Mouse (Mus musculus) hindbrain, postnatal 0 days (tissue): ENCODE results near the gene Olfr1411. TPM values are rescaled to one million over a fixed set of nuclear protein-coding genes. Genes with fewer than 3 reads are reported as not detected.

Experiments used
- ATAC-seq: fragments of 200-750 bp; cut with Nextera tagmentation; 2 replicates; pipeline ENCODE4 v1.8.0; 2017; ENCODE audit warnings: mild to moderate bottlenecking, moderate TSS enrichment, moderate library complexity
- DNase-seq: peaks from one replicate; pipeline ENCODE4 v3.0.0-alpha.2; 2015; ENCODE audit warnings: low spot score
- H3K27ac ChIP-seq: fragments of 300-500 bp; sonication (generic); 2 replicates; pipeline ENCODE4 v1.5.1; 2014; ENCODE audit warnings: mild to moderate bottlenecking
- H3K27me3 ChIP-seq: fragments of 300-500 bp; sonication (generic); 2 replicates; pipeline ENCODE4 v1.6.1; 2014; ENCODE audit warnings: low read length, mixed read lengths; ENCODE audit not compliant: insufficient read depth
- H3K36me3 ChIP-seq: fragments of 300-500 bp; sonication (generic); 2 replicates; pipeline ENCODE4 v1.6.1; 2014; ENCODE audit warnings: low read length, mixed read lengths; ENCODE audit not compliant: insufficient read depth
- H3K4me1 ChIP-seq: fragments of 300-500 bp; sonication (generic); 2 replicates; pipeline ENCODE4 v1.6.1; 2014; ENCODE audit warnings: antibody characterized with exemption, low read length, mixed read lengths; ENCODE audit not compliant: insufficient read depth
- H3K4me2 ChIP-seq: fragments of 300-500 bp; sonication (generic); 2 replicates; pipeline ENCODE4 v1.6.1; 2014; ENCODE audit warnings: low read depth, mild to moderate bottlenecking, low read length, moderate library complexity, mixed read lengths
- H3K4me3 ChIP-seq: fragments of 300-500 bp; sonication (generic); 2 replicates; pipeline ENCODE4 v1.5.1; 2014; ENCODE audit warnings: low read length
- H3K9ac ChIP-seq: fragments of 300-500 bp; sonication (generic); replicated peaks from 2 replicates; pipeline ENCODE4 v1.6.1; 2014; ENCODE audit warnings: mild to moderate bottlenecking, low read length, moderate library complexity, mixed read lengths
- H3K9me3 ChIP-seq: fragments of 300-500 bp; sonication (generic); 2 replicates; pipeline ENCODE4 v1.6.1; 2016; ENCODE audit warnings: low read length, mixed read lengths
- CTCF ChIP-seq: IDR thresholded peaks from 2 replicates; pipeline ENCODE4 v1.5.1; 2016; ENCODE audit warnings: antibody characterized with exemption, control low read depth, low read depth
- WGBS: fragments of 180-500 bp; shearing (Covaris S2); extraction: QIAGEN DNeasy Blood & Tissue Kit; methylation state at CpG from one replicate; pipeline ENCODE4 v1.1.7; 2014; 5-methylcytosine and 5-hydroxymethylcytosine counted together
- polyA plus RNA-seq: library from polyadenylated mRNA; unstranded; fragments of >200 nt; fragmentation: Nextera tagmentation; extraction: Ambion mirVana; gene quantifications from 2 replicates; pipeline ENCODE4 v1.2.1, GENCODE M21; 2015
- total RNA-seq: library from RNA; depleted of rRNA; stranded (reverse); fragments of >200 nt; gene quantifications from 2 replicates; pipeline ENCODE4 v1.2.3, GENCODE M21; 2014

Gene Olfr1411
- total and polyA plus RNA-seq, 2 experiments from 2014 or later = not detected

- Histone ChIP-seq H3K36me3 (no peaks in the 10 kb centered on the region), H3K27ac (no peak overlapping the region), H3K27me3 (no peaks in the 10 kb centered on the region), H3K9ac (no peak overlapping the region), H3K4me2 (no peak overlapping the region), H3K4me1 (no peaks in the 10 kb centered on the region), H3K9me3 (no peaks in the 10 kb centered on the region), H3K4me3 (no peak overlapping the region)
- peak; percentile 92 for TF ChIP-seq CTCF
- WGBS = 4% methylated on average over 5 of the region's 5 CpGs
- ATAC-seq (peak; percentile 45), DNase-seq (peak; percentile 85)
Measured at GRCm38 (mm10) chr1:92611008-92611407, 16.8 kb downstream of the Olfr1411 start.

DNA sequence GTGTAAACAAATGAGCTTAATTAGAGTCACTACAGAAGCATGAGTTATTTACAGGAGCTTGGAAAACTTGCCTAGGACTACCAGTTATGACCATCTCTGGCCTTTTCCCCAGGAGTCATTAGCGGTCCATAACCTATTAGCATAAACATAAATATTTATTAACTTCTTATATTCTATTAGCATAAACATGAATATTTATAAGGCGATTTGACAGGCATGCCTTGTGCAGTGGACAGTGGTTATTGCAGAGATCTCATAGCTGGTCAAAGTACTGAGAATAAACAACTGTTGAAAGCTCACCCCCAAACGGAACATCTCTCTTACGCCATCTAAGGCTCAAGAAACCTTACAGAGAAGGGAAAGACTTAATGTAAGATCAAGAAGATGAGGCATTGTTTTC is 19.0 kb downstream of the Olfr1411 start:
- DNase-seq = no peak
- Histone ChIP-seq H3K4me1 (no peaks in the 10 kb centered on the region), H3K27ac (no peak overlapping the region)

DNA sequence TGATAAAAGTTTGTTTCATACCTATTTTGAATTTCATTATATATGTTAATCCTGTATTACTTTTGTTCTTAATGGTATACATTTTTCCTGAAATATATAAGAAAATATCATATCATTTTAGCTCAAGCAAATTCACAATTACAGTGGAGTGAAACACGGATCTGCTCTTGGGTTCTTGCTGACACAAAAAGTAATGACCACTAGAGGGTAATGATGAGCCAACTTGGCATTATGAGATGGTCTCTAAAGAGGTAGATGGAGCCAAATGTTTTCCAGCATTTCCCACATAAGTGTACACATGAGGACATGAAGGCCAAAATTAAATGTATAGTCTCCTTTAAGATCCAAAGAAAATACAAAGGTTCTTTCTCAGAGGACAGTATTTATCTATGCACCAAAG is 20.3 kb downstream of the Olfr1411 start:
- H3K9me3 ChIP-seq = no peaks in the 10 kb centered on the region
- H3K27ac ChIP-seq = no peak overlapping the region
- WGBS = 5% methylated on average over 1 of the region's 1 CpGs
- H3K4me1 ChIP-seq = no peaks in the 10 kb centered on the region
- no peak overlapping the region for H3K4me3 ChIP-seq
- ATAC-seq (peak; percentile 64; the same call in 1 of the 2 replicates), DNase-seq (peak; percentile 84)
- no peaks in the 10 kb centered on the region for H3K27me3 ChIP-seq
- TF ChIP-seq CTCF = peak; percentile 77
- H3K4me2 ChIP-seq = no peak overlapping the region
- no peaks in the 10 kb centered on the region for H3K36me3 ChIP-seq
- no peak overlapping the region for H3K9ac ChIP-seq

More for the DNA sequence above, 19.0 kb downstream of the Olfr1411 start:
- H3K9ac ChIP-seq = no peak overlapping the region
- no peak for TF ChIP-seq CTCF
- no peak overlapping the region for H3K4me2 ChIP-seq
- no peaks in the 10 kb centered on the region for H3K36me3 ChIP-seq
- H3K9me3 ChIP-seq = no peaks in the 10 kb centered on the region
- no peak for ATAC-seq
- WGBS = 28% methylated on average over 4 of the region's 4 CpGs
- no peak overlapping the region for H3K4me3 ChIP-seq
- no peaks in the 10 kb centered on the region for H3K27me3 ChIP-seq

- H3K36me3 ChIP-seq = no peaks in the 10 kb centered on the region
- no peak overlapping the region for H3K4me2 ChIP-seq
- H3K4me3 ChIP-seq = no peak overlapping the region
- TF ChIP-seq CTCF = no peak
- 86% methylated on average over 1 of the region's 1 CpGs for WGBS
- H3K9ac ChIP-seq = no peak overlapping the region
- ATAC-seq = no peak
- no peaks in the 10 kb centered on the region for H3K4me1 ChIP-seq
- H3K9me3 ChIP-seq = no peaks in the 10 kb centered on the region
- no peak overlapping the region for H3K27ac ChIP-seq
- H3K27me3 ChIP-seq = no peaks in the 10 kb centered on the region
- DNase-seq = no peak
Measured at GRCm38 (mm10) chr1:92616046-92616445, 21.8 kb downstream of the Olfr1411 start.

GRCm38 (mm10) chr1:92617488-92617887 is 23.3 kb downstream of the Olfr1411 start, which contains the start of gene Olfr12:
Gene Olfr12, plus strand, starts transcription at chr1:92617788.
- Histone ChIP-seq H3K4me1 (no peaks in the 10 kb centered on the region), H3K9ac (no peak within 1 kb of the TSS), H3K4me3 (no peak within 1 kb of the TSS), H3K4me2 (no peak within 1 kb of the TSS), H3K36me3 (no peaks in the 10 kb centered on the region), H3K9me3 (no peaks in the 10 kb centered on the region), H3K27me3 (no peaks in the 10 kb centered on the region), H3K27ac (no peak within 1 kb of the TSS)
- DNase-seq (no peak), ATAC-seq (no peak)
- TF ChIP-seq CTCF = no peak
- WGBS = 56% methylated on average over 2 of the region's 2 CpGs

DNA sequence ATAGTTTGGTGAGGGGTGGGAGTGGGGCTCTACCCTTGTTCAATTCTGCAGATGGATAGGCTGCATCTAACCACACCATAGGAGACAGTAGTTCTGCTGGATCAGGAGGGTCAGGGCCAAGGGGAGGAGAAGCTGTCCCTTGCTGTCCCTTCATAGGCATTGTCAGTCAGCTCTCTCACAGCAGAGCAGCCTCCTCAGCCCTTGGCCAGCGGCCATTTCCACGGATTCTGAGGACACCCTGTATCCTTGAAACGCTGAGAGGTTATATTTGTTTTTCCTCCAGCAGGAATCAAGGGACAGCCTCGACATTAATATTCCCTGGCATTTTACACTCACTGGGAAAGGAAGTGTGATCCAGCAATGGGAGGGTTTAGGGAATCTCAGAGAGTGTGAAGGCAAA is 24.1 kb downstream of the Olfr1411 start:
- Histone ChIP-seq H3K27ac (no peak overlapping the region), H3K9ac (no peak overlapping the region), H3K4me2 (no peak overlapping the region), H3K9me3 (no peaks in the 10 kb centered on the region), H3K27me3 (no peaks in the 10 kb centered on the region), H3K36me3 (no peaks in the 10 kb centered on the region), H3K4me1 (no peaks in the 10 kb centered on the region), H3K4me3 (no peak overlapping the region)
- TF ChIP-seq CTCF = no peak
- no peak for DNase-seq
- WGBS = 47% methylated on average over 4 of the region's 4 CpGs
- ATAC-seq = no peak

DNA sequence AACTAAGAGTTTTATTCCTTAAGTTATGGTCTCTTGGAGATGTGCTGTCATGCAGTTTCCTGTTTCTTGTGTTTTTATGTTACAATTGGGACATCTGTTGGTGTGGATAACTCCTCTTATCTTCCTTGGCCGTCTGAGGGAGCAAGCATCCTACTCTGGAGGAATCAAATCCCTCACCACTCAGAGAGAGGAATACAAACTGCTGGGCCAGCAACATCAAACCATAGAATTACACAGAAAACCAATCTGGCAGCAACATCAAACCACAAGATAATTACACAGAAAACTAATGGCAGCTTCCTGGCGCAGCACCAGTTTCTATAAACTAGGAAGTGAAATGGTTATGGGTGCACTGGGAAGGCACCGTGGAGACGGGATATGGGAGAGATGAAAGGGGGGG is 34.0 kb downstream of the Olfr1411 start:
- H3K9me3 ChIP-seq = no peaks in the 10 kb centered on the region
- H3K27me3 ChIP-seq = no peaks in the 10 kb centered on the region
- TF ChIP-seq CTCF = no peak
- H3K4me1 ChIP-seq = no peaks in the 10 kb centered on the region
- H3K9ac ChIP-seq = no peak overlapping the region
- ATAC-seq = no peak
- H3K27ac ChIP-seq = no peak overlapping the region
- no peaks in the 10 kb centered on the region for H3K36me3 ChIP-seq
- H3K4me3 ChIP-seq = no peak overlapping the region
- no peak overlapping the region for H3K4me2 ChIP-seq
- WGBS = 51% methylated on average over 4 of the region's 4 CpGs
- no peak for DNase-seq
